ENCODE assay signal across 11 mouse cellular contexts in the genomic region with DNA sequence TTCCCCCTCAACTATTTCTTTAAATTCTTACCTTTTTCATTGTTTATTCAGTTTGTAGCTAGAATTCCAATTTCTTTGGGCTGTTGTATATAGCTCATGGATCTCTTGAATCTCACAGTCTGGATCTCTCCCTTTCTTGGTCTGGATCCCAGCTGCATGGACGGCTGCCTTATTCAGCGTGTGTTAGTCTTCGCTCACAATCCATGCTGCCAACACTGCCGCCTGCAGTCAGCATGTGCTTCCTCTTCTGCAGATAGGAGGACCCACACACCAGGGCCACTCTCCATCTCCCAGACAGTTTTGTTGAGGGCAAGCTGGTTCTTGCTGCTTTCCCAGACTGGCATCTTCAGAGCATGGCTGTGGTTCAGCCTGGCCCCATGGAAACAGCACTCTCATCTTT. TPM values are rescaled to one million over a fixed set of nuclear protein-coding genes. Genes with fewer than 3 reads are reported as not detected.
DNase-seq lines count a peak whose midpoint lies in the region; ATAC-seq and TF ChIP-seq lines count a peak whose summit lies in the region.
"Had no signal": no experiment of that assay in that cellular context is flagged by ENCODE, and none has a peak within 500 bp of the region (broad histone marks: within the 10 kb centered on the region; RNA-seq: fewer than 3 reads in every experiment).

No protein-coding gene starts in this region.

- TF ChIP-seq EP300 in lung, postnatal 0 days (IDR thresholded peaks at IDR 0.05): no peak

- no peak overlapping the region for H3K9ac ChIP-seq in lung, postnatal 0 days (replicated peaks; ENCODE audit: low read depth)
- H3K9ac ChIP-seq in midbrain, embryonic 11.5 days (ENCODE audit: low read length): no peak overlapping the region
- H3K9ac ChIP-seq: limb, embryonic 15.5 days; neural tube, embryonic 12.5 days had no signal

- TF ChIP-seq POLR2A in lung, adult 2 months (IDR thresholded peaks at IDR 0.05; ENCODE audit: borderline replicate concordance, extremely low read depth, low read depth, low read length): no peak

- H3K4me1 ChIP-seq in lung, postnatal 0 days (ENCODE audit: insufficient read depth, low read depth, low read length): no peaks in the 10 kb centered on the region
- H3K4me1 ChIP-seq in lung, adult 2 months (ENCODE audit: control insufficient read depth, insufficient read depth, low read length): no peaks in the 10 kb centered on the region
- H3K4me1 ChIP-seq in midbrain, embryonic 11.5 days (ENCODE audit: control insufficient read depth, insufficient read depth, low read length): no peaks in the 10 kb centered on the region
- H3K4me1 ChIP-seq: limb, embryonic 15.5 days; neural tube, embryonic 12.5 days had no signal

- H3K27me3 ChIP-seq in lung, postnatal 0 days (replicated peaks; ENCODE audit: insufficient read depth, low read length): no peaks in the 10 kb centered on the region
- no peaks in the 10 kb centered on the region for H3K27me3 ChIP-seq in midbrain, embryonic 11.5 days (ENCODE audit: control insufficient read depth, insufficient read depth, low read length)
- H3K27me3 ChIP-seq: limb, embryonic 15.5 days; neural tube, embryonic 12.5 days had no signal

- no peaks in the 10 kb centered on the region for H3K9me3 ChIP-seq in lung, postnatal 0 days (ENCODE audit: low read length)
- no peaks in the 10 kb centered on the region for H3K9me3 ChIP-seq in midbrain, embryonic 11.5 days (ENCODE audit: control insufficient read depth, low read length)
- H3K9me3 ChIP-seq: limb, embryonic 15.5 days; neural tube, embryonic 12.5 days had no signal

- H3K27ac ChIP-seq in lung, postnatal 0 days (ENCODE audit: low read length): no peak overlapping the region
- H3K27ac ChIP-seq in midbrain, embryonic 11.5 days (ENCODE audit: low read depth, low read length): no peak overlapping the region
- H3K27ac ChIP-seq: limb, embryonic 15.5 days; neural tube, embryonic 12.5 days had no signal

- TF ChIP-seq CTCF in lung, postnatal 0 days (IDR thresholded peaks at IDR 0.05): peak; percentile 39
- no peak for TF ChIP-seq CTCF in lung, adult 2 months (IDR thresholded peaks at IDR 0.05; ENCODE audit: insufficient read depth, low read length)

- 61% methylated on average over 4 of the region's 4 CpGs for WGBS in lung, postnatal 0 days
- WGBS in lung, adult 2 months: 43% methylated on average over 4 of the region's 4 CpGs
- WGBS in midbrain, embryonic 11.5 days: 84% methylated on average over 4 of the region's 4 CpGs

- H3K4me2 ChIP-seq in lung, postnatal 0 days (replicated peaks; ENCODE audit: low read depth, low read length): no peak overlapping the region
- no peak overlapping the region for H3K4me2 ChIP-seq in midbrain, embryonic 11.5 days
- H3K4me2 ChIP-seq: limb, embryonic 15.5 days; neural tube, embryonic 12.5 days had no signal

- DNase-seq in cerebellum, postnatal 14 days: peak; percentile 53 to 65
- DNase-seq in cerebellum, adult 9-10 months: no peak
- no peak for DNase-seq in lung, postnatal 0 days (ENCODE audit: low spot score)
- DNase-seq in lung, adult 2 months: no peak
- DNase-seq in layer of hippocampus, postnatal 10 days (ENCODE audit: low spot score in 2 of 2): peak; percentile 54 to 71
- DNase-seq in right cerebral cortex, postnatal 36 days (ENCODE audit: low spot score in 2 of 2): peak; percentile 12 to 21
- no peak for DNase-seq in midbrain, embryonic 11.5 days (ENCODE audit: low spot score, missing footprints)
- DNase-seq: heart, postnatal 4 days had no signal

- H3K4me3 ChIP-seq in lung, postnatal 0 days (ENCODE audit: low read depth, low read length): no peak overlapping the region
- H3K4me3 ChIP-seq in lung, adult 2 months (replicated peaks; ENCODE audit: extremely low read depth, low read depth, low read length): no peak overlapping the region
- no peak overlapping the region for H3K4me3 ChIP-seq in midbrain, embryonic 11.5 days (ENCODE audit: low read depth, low read length)
- H3K4me3 ChIP-seq: limb, embryonic 15.5 days; neural tube, embryonic 12.5 days had no signal

- H3K36me3 ChIP-seq in lung, postnatal 0 days (ENCODE audit: insufficient read depth, low read length): no peaks in the 10 kb centered on the region
- H3K36me3 ChIP-seq in midbrain, embryonic 11.5 days (ENCODE audit: control insufficient read depth, insufficient read depth, low read length): no peaks in the 10 kb centered on the region
- H3K36me3 ChIP-seq: limb, embryonic 15.5 days; neural tube, embryonic 12.5 days had no signal

- ATAC-seq in lung, postnatal 0 days: no peak
- no peak for ATAC-seq in midbrain, embryonic 11.5 days (ENCODE audit: low FRiP score)
- no peak for ATAC-seq in inflammation-experienced regulatory T-cells, adult 6 months

RNA-seq across cellular contexts. Expression of gene Dhx32, which starts 57.0 kb away (rescaled TPM):
- 22.0 and 25.1 TPM in 2 replicates for polyA plus RNA-seq in lung, postnatal 0 days (2015; fragmentation: Nextera tagmentation; extraction: Ambion mirVana)
- 14.2 and 22.2 TPM in 2 replicates for polyA plus RNA-seq in lung, adult 2 months (2012; rRNA removed)
- 10 to 100 TPM; 62.3 to 63.7 TPM for total RNA-seq in layer of hippocampus, postnatal 10 days (2021)
- 80.7 and 82.6 TPM in 2 replicates for polyA plus RNA-seq in midbrain, embryonic 11.5 days (2014; fragmentation: Nextera tagmentation; extraction: Ambion mirVana)
- polyA plus RNA-seq in inflammation-experienced regulatory T-cells, adult 6 months (2017; shearing (Covaris generic)): 1 to 10 TPM; 6.8 to 8.7 (median 8.5) TPM

Comparison
In these comparisons a context has a peak if more than half of its experiments do, and no peak if none do; other contexts are left out.
1. DNase-seq: peak in cerebellum, postnatal 14 days (2 of 2), layer of hippocampus, postnatal 10 days (2 of 2) and right cerebral cortex, postnatal 36 days (2 of 2); none in cerebellum, adult 9-10 months (single experiment), lung, postnatal 0 days (single experiment), lung, adult 2 months (single experiment) and midbrain, embryonic 11.5 days (single experiment).